Mouse (Mus musculus): Measurements from ENCODE around the gene Nrip2. TPM values are rescaled to one million over a fixed set of nuclear protein-coding genes. Genes with fewer than 3 reads are reported as not detected.

The Nrip2 gene
- polyA plus RNA-seq, 1 experiment from 2014 or later: 1.9 TPM

- Histone ChIP-seq H3K9ac (ENCODE audit: low read length) (no peak overlapping the region), H3K4me1 (ENCODE audit: control insufficient read depth, insufficient read depth, low read length) (no peaks in the 10 kb centered on the region), H3K36me3 (ENCODE audit: control insufficient read depth, insufficient read depth, low read length) (no peaks in the 10 kb centered on the region), H3K4me2 (ENCODE audit: low read depth) (no peak overlapping the region), H3K4me3 (ENCODE audit: low read depth, low read length) (no peak overlapping the region), H3K27ac (ENCODE audit: low read depth, low read length) (no peak overlapping the region), H3K9me3 (ENCODE audit: control insufficient read depth, low read length) (no peaks in the 10 kb centered on the region), H3K27me3 (ENCODE audit: control insufficient read depth, insufficient read depth, low read length) (no peaks in the 10 kb centered on the region)
- DNase-seq (ENCODE audit: low spot score) (no peak), ATAC-seq (ENCODE audit: insufficient read depth, low FRiP score, low TSS enrichment) (no peak)
- 83% methylated on average over 12 of the region's 12 CpGs for WGBS
Measured at GRCm38 (mm10) chr6:128455835-128456605, 56.9 kb downstream of the Nrip2 start.

- Histone ChIP-seq H3K27me3 (ENCODE audit: control insufficient read depth, insufficient read depth, low read length) (no peaks in the 10 kb centered on the region), H3K9ac (ENCODE audit: low read length) (no peak overlapping the region), H3K4me3 (ENCODE audit: low read depth, low read length) (no peak overlapping the region), H3K4me1 (ENCODE audit: control insufficient read depth, insufficient read depth, low read length) (no peaks in the 10 kb centered on the region), H3K36me3 (ENCODE audit: control insufficient read depth, insufficient read depth, low read length) (no peaks in the 10 kb centered on the region), H3K9me3 (ENCODE audit: control insufficient read depth, low read length) (no peaks in the 10 kb centered on the region), H3K27ac (ENCODE audit: low read depth, low read length) (no peak overlapping the region), H3K4me2 (ENCODE audit: low read depth) (no peak overlapping the region)
- DNase-seq (ENCODE audit: low spot score) (no peak), ATAC-seq (ENCODE audit: insufficient read depth, low FRiP score, low TSS enrichment) (no peak)
- WGBS: 91% methylated on average over 5 of the region's 5 CpGs
Measured at GRCm38 (mm10) chr6:128457186-128457585, 58.1 kb downstream of the Nrip2 start.

- no peaks in the 10 kb centered on the region for H3K27me3 ChIP-seq (ENCODE audit: control insufficient read depth, insufficient read depth, low read length)
- H3K36me3 ChIP-seq (ENCODE audit: control insufficient read depth, insufficient read depth, low read length): no peaks in the 10 kb centered on the region
- no peak overlapping the region for H3K4me2 ChIP-seq (ENCODE audit: low read depth)
- H3K9ac ChIP-seq (ENCODE audit: low read length): no peak overlapping the region
- no peak overlapping the region for H3K27ac ChIP-seq (ENCODE audit: low read depth, low read length)
- 47% methylated on average over 2 of the region's 2 CpGs for WGBS
- no peaks in the 10 kb centered on the region for H3K9me3 ChIP-seq (ENCODE audit: control insufficient read depth, low read length)
- no peak overlapping the region for H3K4me3 ChIP-seq (ENCODE audit: low read depth, low read length)
- no peak for ATAC-seq (ENCODE audit: insufficient read depth, low FRiP score, low TSS enrichment)
- DNase-seq (ENCODE audit: low spot score): no peak
- no peaks in the 10 kb centered on the region for H3K4me1 ChIP-seq (ENCODE audit: control insufficient read depth, insufficient read depth, low read length)
Measured at GRCm38 (mm10) chr6:128460321-128460720, 61.2 kb downstream of the Nrip2 start.

GRCm38 (mm10) chr6:128460729-128461503, 61.8 kb downstream of the Nrip2 start:
- DNase-seq (ENCODE audit: low spot score) (no peak), ATAC-seq (ENCODE audit: insufficient read depth, low FRiP score, low TSS enrichment) (no peak)
- Histone ChIP-seq H3K4me2 (ENCODE audit: low read depth) (no peak overlapping the region), H3K27me3 (ENCODE audit: control insufficient read depth, insufficient read depth, low read length) (no peaks in the 10 kb centered on the region), H3K36me3 (ENCODE audit: control insufficient read depth, insufficient read depth, low read length) (no peaks in the 10 kb centered on the region), H3K9me3 (ENCODE audit: control insufficient read depth, low read length) (no peaks in the 10 kb centered on the region), H3K4me1 (ENCODE audit: control insufficient read depth, insufficient read depth, low read length) (no peaks in the 10 kb centered on the region), H3K9ac (ENCODE audit: low read length) (no peak overlapping the region), H3K27ac (ENCODE audit: low read depth, low read length) (no peak overlapping the region), H3K4me3 (ENCODE audit: low read depth, low read length) (no peak overlapping the region)
- 85% methylated on average over 14 of the region's 14 CpGs for WGBS

GRCm38 (mm10) chr6:128461606-128462005, 62.5 kb downstream of the Nrip2 start:
- H3K27me3 ChIP-seq (ENCODE audit: control insufficient read depth, insufficient read depth, low read length): no peaks in the 10 kb centered on the region
- ATAC-seq (ENCODE audit: insufficient read depth, low FRiP score, low TSS enrichment): no peak
- H3K36me3 ChIP-seq (ENCODE audit: control insufficient read depth, insufficient read depth, low read length): no peaks in the 10 kb centered on the region
- no peaks in the 10 kb centered on the region for H3K4me1 ChIP-seq (ENCODE audit: control insufficient read depth, insufficient read depth, low read length)
- DNase-seq (ENCODE audit: low spot score): no peak
- H3K9me3 ChIP-seq (ENCODE audit: control insufficient read depth, low read length): no peaks in the 10 kb centered on the region
- H3K4me2 ChIP-seq (ENCODE audit: low read depth): no peak overlapping the region
- no peak overlapping the region for H3K4me3 ChIP-seq (ENCODE audit: low read depth, low read length)
- H3K27ac ChIP-seq (ENCODE audit: low read depth, low read length): no peak overlapping the region
- no peak overlapping the region for H3K9ac ChIP-seq (ENCODE audit: low read length)

- Histone ChIP-seq H3K4me3 (ENCODE audit: low read depth, low read length) (no peak overlapping the region), H3K27me3 (ENCODE audit: control insufficient read depth, insufficient read depth, low read length) (no peaks in the 10 kb centered on the region), H3K27ac (ENCODE audit: low read depth, low read length) (no peak overlapping the region), H3K36me3 (ENCODE audit: control insufficient read depth, insufficient read depth, low read length) (no peaks in the 10 kb centered on the region), H3K4me1 (ENCODE audit: control insufficient read depth, insufficient read depth, low read length) (no peaks in the 10 kb centered on the region), H3K9ac (ENCODE audit: low read length) (no peak overlapping the region), H3K4me2 (ENCODE audit: low read depth) (no peak overlapping the region), H3K9me3 (ENCODE audit: control insufficient read depth, low read length) (no peaks in the 10 kb centered on the region)
- ATAC-seq (ENCODE audit: insufficient read depth, low FRiP score, low TSS enrichment): no peak
- DNase-seq (ENCODE audit: low spot score): no peak
- 88% methylated on average over 4 of the region's 4 CpGs for WGBS
Measured at GRCm38 (mm10) chr6:128464996-128465395, 65.9 kb downstream of the Nrip2 start.

Other genes starting within 250 kb of the Nrip2 start
- gene Tead4, start 98.5 kb upstream of the Nrip2 start, polyA plus RNA-seq (2014; fragmentation: Nextera tagmentation; extraction: Ambion mirVana): 1.9 TPM in 2 replicates
- 17.4 and 18.6 TPM in 2 replicates for gene Tulp3, start 43.4 kb upstream of the Nrip2 start, polyA plus RNA-seq (2014; fragmentation: Nextera tagmentation; extraction: Ambion mirVana)
- gene Rhno1, start 36.4 kb upstream of the Nrip2 start, polyA plus RNA-seq (2014; fragmentation: Nextera tagmentation; extraction: Ambion mirVana): 166 and 175 TPM in 2 replicates
- 52.1 and 54.7 TPM in 2 replicates for gene Foxm1, start 36.3 kb upstream of the Nrip2 start, polyA plus RNA-seq (2014; fragmentation: Nextera tagmentation; extraction: Ambion mirVana)
- gene Tex52, start 23.8 kb upstream of the Nrip2 start, polyA plus RNA-seq (2014; fragmentation: Nextera tagmentation; extraction: Ambion mirVana): 0.34 and 0.66 TPM in 2 replicates
- gene Gm44596, start 23.8 kb upstream of the Nrip2 start, polyA plus RNA-seq (2014; fragmentation: Nextera tagmentation; extraction: Ambion mirVana): not detected in 2 replicates
- 28.8 and 31.2 TPM in 2 replicates for gene Itfg2, start 25.6 kb downstream of the Nrip2 start, polyA plus RNA-seq (2014; fragmentation: Nextera tagmentation; extraction: Ambion mirVana)
- gene Fkbp4, start 39.4 kb downstream of the Nrip2 start, polyA plus RNA-seq (2014; fragmentation: Nextera tagmentation; extraction: Ambion mirVana): 506 and 551 TPM in 2 replicates
- not detected in 2 replicates for gene Pzp, start 127.4 kb downstream of the Nrip2 start, polyA plus RNA-seq (2014; fragmentation: Nextera tagmentation; extraction: Ambion mirVana)
- gene A2ml1, start 182.3 kb downstream of the Nrip2 start, polyA plus RNA-seq (2014; fragmentation: Nextera tagmentation; extraction: Ambion mirVana): not detected in 2 replicates
- gene Klrb1a, start 224.2 kb downstream of the Nrip2 start, polyA plus RNA-seq (2014; fragmentation: Nextera tagmentation; extraction: Ambion mirVana): not detected in 2 replicates